Mouse (Mus musculus): ENCODE measurements around the gene Grk2. TPM values are rescaled to one million over a fixed set of nuclear protein-coding genes. Genes with fewer than 3 reads are reported as not detected.

Grk2 gene
- total and polyA plus RNA-seq, 3 experiments: 118 to 203 (median 193) TPM

- Histone ChIP-seq H3K4me3 (replicated peaks in 1 of 3; ENCODE audit: low read depth in 2 of 3, low read length in 2 of 3, poor library complexity in 1 of 3) (peak overlapping the region; percentile 77 to 82 (median 82)), H3K9ac (ENCODE audit: insufficient read depth, low read depth) (peak overlapping the region; percentile 61), H3K9me3 (replicated peaks; ENCODE audit: low read length) (peaks cover 2% of the 10 kb centered on the region), H3K27me3 (replicated peaks) (peaks cover 2% of the 10 kb centered on the region), H3K27ac (ENCODE audit: insufficient read depth, low read depth) (peak overlapping the region; percentile 38; the same call in 1 of the 2 replicates), H3K4me2 (ENCODE audit: insufficient read depth, low read depth, poor library complexity, severe bottlenecking) (peak overlapping the region; percentile 83), H3K4me1 (ENCODE audit: control insufficient read depth in 1 of 2, insufficient read depth in 2 of 2) (peaks cover 9 to 38% of the 10 kb centered on the region in 2 experiments), H3K36me3 (replicated peaks in 1 of 2; ENCODE audit: control insufficient read depth in 1 of 2, insufficient read depth in 1 of 2, low read length in 1 of 2) (peaks cover 6 to 7% of the 10 kb centered on the region in 2 experiments), H3K79me2 (replicated peaks; ENCODE audit: control insufficient read depth, extremely low read depth, insufficient read depth, poor library complexity, severe bottlenecking) (no peaks in the 10 kb centered on the region)
- DNase-seq (ENCODE audit: extremely low read depth): peak; percentile 98
- TF ChIP-seq E2F4 (IDR thresholded peaks at IDR 0.05; ENCODE audit: insufficient replicate concordance, low read depth, low read length) (no peak), USF2 (conservative IDR thresholded peaks at IDR 0.05; ENCODE audit: low read depth, low read length) (no peak), RAD21 (IDR thresholded peaks at IDR 0.05; ENCODE audit: low read depth, low read length) (no peak; the same call in none of the 2 replicates), ELF1 (IDR thresholded peaks at IDR 0.05; ENCODE audit: low read depth, low read length) (peak; percentile 63), EP300 (IDR thresholded peaks at IDR 0.05; ENCODE audit: low read length) (no peak), MAZ (IDR thresholded peaks at IDR 0.05; ENCODE audit: low read depth, low read length) (0 out of 2 replicates have a peak, but pooled peaks have one; percentile 39), JUND (conservative IDR thresholded peaks at IDR 0.05; ENCODE audit: low read depth, low read length) (no peak), POLR2AphosphoS2 (IDR thresholded peaks at IDR 0.05; ENCODE audit: low read depth, low read length) (no peak), MEF2A (IDR thresholded peaks at IDR 0.05; ENCODE audit: borderline replicate concordance, low read depth, low read length) (peak; percentile 66; the same call in 1 of the 2 replicates), SMC3 (IDR thresholded peaks at IDR 0.05; ENCODE audit: low read depth, low read length) (peak; percentile 99), IRF4 (IDR thresholded peaks at IDR 0.05; ENCODE audit: low read depth, low read length) (peak; percentile 42), GABPA (IDR thresholded peaks at IDR 0.05; ENCODE audit: insufficient replicate concordance, low read depth, low read length) (peak; percentile 75; the same call in 1 of the 2 replicates), UBTF (IDR thresholded peaks at IDR 0.05; ENCODE audit: low read depth, low read length) (no peak), USF1 (IDR thresholded peaks at IDR 0.05; ENCODE audit: low read depth, low read length) (no peak), TBP (conservative IDR thresholded peaks at IDR 0.05; ENCODE audit: low read depth, low read length) (peak; percentile 78; the same call in 1 of the 2 replicates), KAT2A (IDR thresholded peaks at IDR 0.05; ENCODE audit: insufficient replicate concordance, low read length) (peak; percentile 97; the same call in 1 of the 2 replicates), CHD2 (IDR thresholded peaks at IDR 0.05; ENCODE audit: low read length) (no peak), CTCF (conservative IDR thresholded peaks at IDR 0.05 in 1 of 2, IDR thresholded peaks at IDR 0.05 in 1 of 2; ENCODE audit: low read depth in 2 of 2, low read length in 2 of 2) (peak; percentile 42 to 99; a peak in 3 of 4 replicates), MYC (IDR thresholded peaks at IDR 0.05; ENCODE audit: low read depth, low read length) (0 out of 2 replicates have a peak, but pooled peaks have one; percentile 9), TCF12 (IDR thresholded peaks at IDR 0.05; ENCODE audit: low read depth, low read length) (peak; percentile 74), NRF1 (IDR thresholded peaks at IDR 0.05; ENCODE audit: low read depth, low read length) (peak; percentile 91), CHD1 (IDR thresholded peaks at IDR 0.05; ENCODE audit: low read depth, low read length) (no peak), HCFC1 (IDR thresholded peaks at IDR 0.05; ENCODE audit: low read depth, low read length) (peak; percentile 100), BHLHE40 (IDR thresholded peaks at IDR 0.05; ENCODE audit: low read depth, low read length) (no peak), NELFE (IDR thresholded peaks at IDR 0.05; ENCODE audit: low read depth, low read length) (no peak), PAX5 (IDR thresholded peaks at IDR 0.05; ENCODE audit: low read length) (no peak), RCOR1 (conservative IDR thresholded peaks at IDR 0.05; ENCODE audit: low read depth, low read length) (no peak), MXI1 (IDR thresholded peaks at IDR 0.05; ENCODE audit: low read depth, low read length) (peak; percentile 89), JUN (IDR thresholded peaks at IDR 0.05; ENCODE audit: insufficient read depth, low read depth, low read length) (no peak), MAX (IDR thresholded peaks at IDR 0.05; ENCODE audit: low read length) (peak; percentile 8; the same call in 1 of the 2 replicates), ETS1 (conservative IDR thresholded peaks at IDR 0.05; ENCODE audit: low read depth, low read length) (no peak), POLR2A (IDR thresholded peaks at IDR 0.05; ENCODE audit: low read depth, low read length) (peak; percentile 45; the same call in 1 of the 2 replicates), ZKSCAN1 (IDR thresholded peaks at IDR 0.05; ENCODE audit: borderline replicate concordance, low read depth, low read length) (no peak), MAFK (IDR thresholded peaks at IDR 0.05; ENCODE audit: insufficient replicate concordance, low read length) (no peak), ZC3H11A (IDR thresholded peaks at IDR 0.05; ENCODE audit: low read depth, low read length) (peak; percentile 94), ZMIZ1 (IDR thresholded peaks at IDR 0.05; ENCODE audit: low read depth, low read length) (peak; percentile 5; the same call in 1 of the 2 replicates), SIN3A (IDR thresholded peaks at IDR 0.05; ENCODE audit: low read length) (peak; percentile 95), ZNF384 (IDR thresholded peaks at IDR 0.05; ENCODE audit: low read depth, low read length) (peak; percentile 48; the same call in 1 of the 2 replicates)
- in situ Hi-C loops (cut with MboI; ENCODE audit: low pct_ligation_motif_present, low pct_unique_long_range_greater_than_20kb, low sequenced_read_pairs): loop anchor here (5.0 to 10.0 kb wide), 2 partner anchors 50 to 167 kb away; partner anchors contain the start of gene Grk2
- dilution Hi-C loops (cut with MboI; ENCODE audit: extremely low pct_ligation_motif_present, extremely low pct_unique_long_range_greater_than_20kb, low sequenced_read_pairs): no loop called here
Measured at GRCm38 (mm10) chr19:4257216-4257896, 48.7 kb downstream of the Grk2 start.

Measured in CH12.LX (cell line).